Mouse (Mus musculus): ENCODE measurements around the gene Clcn5.

Clcn5 gene

GRCm38 (mm10) chrX:7203535-7203934 lies 115.6 kb downstream of the Clcn5 start:
- DNase-seq (ENCODE audit: extremely low read depth, insufficient read length, low spot score), result no peak

DNA sequence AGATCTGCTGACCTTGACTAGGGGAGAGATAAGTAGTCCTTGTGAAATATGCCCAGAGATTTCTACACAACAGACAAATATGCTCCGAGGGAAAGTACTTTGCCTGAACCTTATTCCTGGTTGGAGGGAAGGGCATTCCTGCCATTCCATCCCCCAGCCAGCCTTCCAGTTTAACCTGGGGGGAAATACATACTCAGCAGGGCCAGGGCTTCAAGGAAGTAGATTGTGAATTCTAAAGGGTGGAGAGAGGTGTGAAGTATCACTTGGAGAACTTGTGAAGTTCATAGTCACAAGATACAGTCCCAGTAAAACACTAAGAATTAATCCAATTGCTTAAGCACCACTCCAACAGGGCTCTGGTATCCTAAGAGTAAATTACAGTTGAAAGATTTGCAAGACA lies 121.3 kb downstream of the Clcn5 start:
- no peak for DNase-seq (ENCODE audit: extremely low read depth, insufficient read length, low spot score)

DNA sequence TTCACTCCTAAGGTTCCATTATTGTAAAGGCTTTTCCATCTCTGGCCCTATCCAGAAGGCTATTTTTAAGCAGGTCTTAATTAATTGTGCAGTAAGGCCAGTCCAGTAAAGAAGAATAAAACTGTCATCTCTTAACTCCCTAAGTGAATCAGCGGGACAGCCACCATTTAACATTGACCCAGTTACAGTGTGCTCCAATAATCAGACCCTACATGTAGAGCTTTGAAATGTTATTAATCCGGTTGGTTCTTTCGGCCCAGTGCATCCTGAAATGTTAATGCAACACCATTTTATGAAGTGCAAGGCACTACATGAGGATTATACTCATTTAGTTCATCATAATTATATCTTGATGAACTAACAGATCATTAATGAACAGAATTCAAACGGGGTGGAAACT lies 128.3 kb downstream of the Clcn5 start:
- no peak for DNase-seq (ENCODE audit: extremely low read depth, insufficient read length, low spot score)

DNA sequence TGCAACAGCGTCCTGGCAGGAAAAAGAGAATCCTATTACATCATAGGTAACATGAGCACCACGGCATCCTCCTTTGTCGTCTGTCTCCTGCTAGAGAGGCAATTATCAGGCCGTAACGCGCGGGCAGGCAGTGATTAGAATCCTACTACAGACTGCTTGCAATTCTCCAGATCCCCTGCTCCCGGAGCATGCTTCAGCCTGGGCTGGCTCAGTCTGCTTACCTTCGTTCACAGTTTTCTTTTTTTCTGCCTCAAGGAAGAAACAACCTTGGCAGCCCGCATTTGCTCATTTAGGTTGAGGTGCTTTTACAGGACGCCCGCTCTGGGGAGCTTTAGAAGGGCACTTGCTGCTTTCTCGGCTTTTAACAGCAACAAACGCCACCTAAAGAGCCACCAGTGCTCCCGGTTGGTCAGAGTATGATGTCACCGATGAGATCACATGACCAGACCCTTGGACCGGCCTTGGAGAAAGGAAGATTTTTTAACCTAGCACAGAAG lies 130.8 kb downstream of the Clcn5 start:
- peak; percentile 40 for DNase-seq (ENCODE audit: extremely low read depth, insufficient read length, low spot score)

DNA sequence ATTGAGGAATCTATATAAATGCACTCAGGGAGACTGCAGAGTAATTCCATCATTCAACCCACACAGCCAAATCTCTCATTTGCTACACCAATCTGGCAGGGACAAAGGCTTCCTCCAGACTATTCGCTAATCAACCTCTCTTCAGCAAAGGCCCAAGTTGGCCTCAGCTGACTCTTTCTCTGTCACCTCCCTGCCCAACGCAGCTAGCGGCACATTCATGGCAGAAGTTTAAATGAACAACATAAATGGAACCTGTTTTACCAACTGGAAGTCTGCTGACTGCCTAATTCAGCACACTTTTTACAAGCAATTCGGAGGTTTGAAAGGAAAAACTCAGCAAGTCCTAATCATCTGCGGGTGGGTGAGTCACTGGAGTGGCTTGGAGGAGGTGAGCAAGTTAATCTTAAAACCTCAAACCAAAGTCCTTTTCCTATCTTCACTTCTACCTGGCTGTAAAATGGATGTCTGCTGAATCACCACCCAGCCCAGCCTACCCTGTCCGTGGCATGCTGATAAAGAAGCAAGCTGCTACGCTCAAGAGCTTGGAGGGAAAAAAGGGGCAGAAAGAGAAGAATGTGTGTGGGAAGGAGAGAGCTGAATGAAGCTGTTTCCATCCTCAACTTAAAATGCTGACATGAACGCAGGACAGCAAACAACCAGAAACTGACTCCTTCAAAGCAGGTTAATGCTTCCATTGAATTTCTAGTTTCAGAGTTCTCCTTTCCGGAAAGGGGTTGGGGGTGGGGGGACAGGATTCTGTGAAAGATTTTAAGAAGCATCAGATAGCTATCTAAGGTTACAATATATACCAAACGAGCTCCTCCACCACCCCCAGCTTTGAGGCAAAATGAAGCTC lies 131.5 kb downstream of the Clcn5 start:
- peak; percentile 32 for DNase-seq (ENCODE audit: extremely low read depth, insufficient read length, low spot score)

- no peak for DNase-seq (ENCODE audit: extremely low read depth, insufficient read length, low spot score)
These were observed 149.0 kb downstream of the Clcn5 start for GRCm38 (mm10) chrX:7170156-7170555.

DNA sequence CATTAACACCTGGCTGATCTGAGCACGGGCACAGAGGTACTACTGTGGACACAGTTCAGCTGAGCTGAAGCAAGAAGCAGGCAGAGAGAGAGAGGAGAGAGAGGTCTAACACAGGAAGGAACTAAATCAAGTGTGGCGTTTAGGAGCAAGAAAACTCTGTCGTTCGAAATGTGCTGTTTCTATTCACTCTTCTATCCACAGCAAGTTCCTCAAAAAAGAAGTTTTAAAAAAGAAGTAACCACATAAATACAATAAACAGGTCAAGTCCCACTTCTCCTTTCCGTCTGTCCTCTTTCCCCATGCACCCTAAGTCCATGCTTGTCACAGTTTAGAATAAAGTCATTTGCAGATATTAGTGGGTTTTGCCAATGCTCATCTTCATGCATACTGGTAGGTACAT lies 150.4 kb downstream of the Clcn5 start:
- DNase-seq (ENCODE audit: extremely low read depth, insufficient read length, low spot score), result no peak

DNA sequence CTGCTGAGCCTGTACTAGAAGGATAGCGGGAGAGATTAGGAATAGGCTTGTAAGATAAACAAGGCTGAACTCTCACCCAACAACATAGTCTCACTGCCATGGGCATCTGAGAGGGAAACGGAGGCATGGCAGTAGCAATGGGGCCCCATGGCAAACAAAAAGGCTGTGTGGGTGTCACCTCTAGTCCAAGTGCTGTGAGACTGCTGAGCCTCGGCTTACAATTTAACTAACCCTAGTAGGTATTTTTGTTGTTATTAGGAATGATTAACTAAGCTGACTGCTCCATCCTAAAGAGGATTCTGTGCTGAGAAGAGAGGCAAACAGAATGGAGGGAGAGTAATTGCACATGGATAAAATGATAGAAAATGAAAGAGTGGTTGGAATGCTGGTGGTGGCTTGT lies 161.2 kb downstream of the Clcn5 start:
- no peak for DNase-seq (ENCODE audit: extremely low read depth, insufficient read length, low spot score)

- no peak for DNase-seq (ENCODE audit: extremely low read depth, insufficient read length, low spot score)
These were observed 163.0 kb downstream of the Clcn5 start for GRCm38 (mm10) chrX:7156026-7156732.

GRCm38 (mm10) chrX:7150129-7150528 lies 169.0 kb downstream of the Clcn5 start:
- no peak for DNase-seq (ENCODE audit: extremely low read depth, insufficient read length, low spot score)

GRCm38 (mm10) chrX:7146156-7146555 lies 173.0 kb downstream of the Clcn5 start:
- DNase-seq (ENCODE audit: extremely low read depth, insufficient read length, low spot score), result no peak

DNA sequence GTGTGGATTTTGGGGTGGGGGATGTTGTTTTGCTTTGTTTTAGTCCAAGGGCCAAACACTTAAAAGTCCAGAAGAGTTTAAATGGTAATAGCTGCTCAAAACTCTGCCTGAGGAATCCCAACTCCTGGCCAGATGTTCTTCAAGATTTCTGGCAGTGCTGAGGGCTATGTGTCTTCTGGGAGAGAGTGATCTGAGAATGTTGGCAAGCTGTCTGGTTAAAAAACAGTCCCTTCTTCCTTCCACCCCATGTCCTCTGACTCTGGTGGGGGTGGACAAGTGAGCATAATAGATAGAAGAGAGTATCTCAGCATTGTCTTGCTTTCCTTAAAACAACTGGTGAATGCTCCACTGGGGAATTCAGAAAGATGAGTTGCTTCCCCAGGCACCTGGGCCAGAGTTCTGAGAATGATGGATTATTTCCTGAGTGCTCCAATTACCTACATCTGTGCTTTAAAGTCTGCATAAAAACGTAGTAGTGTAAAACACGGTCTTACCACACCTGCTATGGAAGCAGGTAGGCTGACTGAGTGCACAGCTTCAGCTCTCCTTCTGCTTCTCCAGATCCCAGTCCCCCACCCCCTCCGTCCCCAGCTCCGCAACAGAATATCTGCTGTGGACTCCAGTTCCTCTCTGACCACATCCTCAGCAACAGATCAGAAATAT lies 197.4 kb downstream of the Clcn5 start:
- DNase-seq (ENCODE audit: extremely low read depth, insufficient read length, low spot score), result no peak

DNA sequence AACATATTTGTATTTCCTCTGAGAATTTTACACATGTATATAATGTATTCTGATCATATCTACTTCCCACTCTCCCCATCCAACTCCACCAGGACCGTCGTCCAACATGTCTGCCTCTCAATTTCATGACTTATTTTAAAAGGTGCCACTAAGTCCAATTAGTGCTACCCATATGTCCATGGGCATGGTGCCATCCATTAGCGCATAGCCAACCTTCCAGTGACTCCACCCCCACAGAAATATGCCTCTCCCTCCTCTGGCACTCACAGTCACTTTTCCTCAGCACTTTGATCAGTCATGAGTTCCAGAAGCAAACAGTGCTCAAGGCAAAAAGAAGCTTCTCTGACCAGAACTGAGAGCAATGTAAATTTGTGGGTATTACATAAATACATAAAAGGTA lies 204.3 kb downstream of the Clcn5 start:
- no peak for DNase-seq (ENCODE audit: extremely low read depth, insufficient read length, low spot score)

Measured in 3134 (cell line).